Mouse (Mus musculus): ENCODE measurements around the gene Thap4. TPM values are rescaled to one million over a fixed set of nuclear protein-coding genes. Genes with fewer than 3 reads are reported as not detected.
A peak's percentile ranks its signal among the peaks of the same experiment; 100 is the strongest.

Thap4 gene
- polyA plus RNA-seq, 1 experiment = 226 TPM

GRCm38 (mm10) chr1:93686961-93687320 lies 67.7 kb downstream of the Thap4 start:
- peak overlapping the region; percentile 58 for H3K27ac ChIP-seq (ENCODE audit: insufficient read depth, low read depth, low read length)
- H3K27me3 ChIP-seq (replicated peaks; ENCODE audit: control insufficient read depth, insufficient read depth, low read length) = no peaks in the 10 kb centered on the region
- peak; percentile 81 for DNase-seq
- WGBS = 42% methylated on average over 3 of the region's 3 CpGs
- H3K36me3 ChIP-seq (ENCODE audit: control insufficient read depth, insufficient read depth, low read length) = no peaks in the 10 kb centered on the region
- peak overlapping the region; percentile 58 for H3K4me3 ChIP-seq (ENCODE audit: insufficient read depth, low read depth, low read length)
- no peak for TF ChIP-seq CTCF (conservative IDR thresholded peaks at IDR 0.05; ENCODE audit: insufficient read depth, insufficient read length, low read depth, low read length)
- TF ChIP-seq POLR2A (IDR thresholded peaks at IDR 0.05; ENCODE audit: low read depth, low read length) = no peak
- H3K4me1 ChIP-seq (ENCODE audit: control insufficient read depth, insufficient read depth, low read length) = 0 out of 2 replicates have a peak, but pooled peaks cover 4% of the 10 kb centered on the region

GRCm38 (mm10) chr1:93686245-93686960 lies 68.3 kb downstream of the Thap4 start:
- Histone ChIP-seq H3K27ac (ENCODE audit: insufficient read depth, low read depth, low read length) (peak overlapping the region; percentile 46), H3K36me3 (ENCODE audit: control insufficient read depth, insufficient read depth, low read length) (no peaks in the 10 kb centered on the region), H3K27me3 (replicated peaks; ENCODE audit: control insufficient read depth, insufficient read depth, low read length) (no peaks in the 10 kb centered on the region), H3K4me1 (ENCODE audit: control insufficient read depth, insufficient read depth, low read length) (0 out of 2 replicates have a peak, but pooled peaks cover 4% of the 10 kb centered on the region), H3K4me3 (ENCODE audit: insufficient read depth, low read depth, low read length) (peak overlapping the region; percentile 58)
- 5% methylated on average over 51 of the region's 51 CpGs for WGBS
- DNase-seq = peak; percentile 78
- TF ChIP-seq CTCF (conservative IDR thresholded peaks at IDR 0.05; ENCODE audit: insufficient read depth, insufficient read length, low read depth, low read length) (peak; percentile 56), POLR2A (IDR thresholded peaks at IDR 0.05; ENCODE audit: low read depth, low read length) (no peak)

- H3K4me3 ChIP-seq (ENCODE audit: insufficient read depth, low read depth, low read length) = peak within 1 kb of the TSS; percentile 58
- H3K36me3 ChIP-seq (ENCODE audit: control insufficient read depth, insufficient read depth, low read length) = no peaks in the 10 kb centered on the region
- no peaks in the 10 kb centered on the region for H3K27me3 ChIP-seq (replicated peaks; ENCODE audit: control insufficient read depth, insufficient read depth, low read length)
- no peak for TF ChIP-seq POLR2A (IDR thresholded peaks at IDR 0.05; ENCODE audit: low read depth, low read length)
- no peak for TF ChIP-seq CTCF (conservative IDR thresholded peaks at IDR 0.05; ENCODE audit: insufficient read depth, insufficient read length, low read depth, low read length)
- WGBS = under 1% methylated on average over 66 of the region's 78 CpGs
- H3K4me1 ChIP-seq (ENCODE audit: control insufficient read depth, insufficient read depth, low read length) = 0 out of 2 replicates have a peak, but pooled peaks cover 4% of the 10 kb centered on the region
- peak; percentile 96 for DNase-seq
- peak within 1 kb of the TSS; percentile 46 for H3K27ac ChIP-seq (ENCODE audit: insufficient read depth, low read depth, low read length)
These were observed 69.0 kb downstream of the Thap4 start, which contains the start of gene Bok for GRCm38 (mm10) chr1:93685401-93686244. TSS of gene Bok (plus strand) at chr1:93685660.

GRCm38 (mm10) chr1:93679889-93680568 lies 74.6 kb downstream of the Thap4 start:
- H3K4me1 ChIP-seq (ENCODE audit: control insufficient read depth, insufficient read depth, low read length) = no peaks in the 10 kb centered on the region; the same call in 1 of the 2 replicates
- no peaks in the 10 kb centered on the region for H3K27me3 ChIP-seq (replicated peaks; ENCODE audit: control insufficient read depth, insufficient read depth, low read length)
- H3K27ac ChIP-seq (ENCODE audit: insufficient read depth, low read depth, low read length) = no peak overlapping the region
- TF ChIP-seq CTCF (conservative IDR thresholded peaks at IDR 0.05; ENCODE audit: insufficient read depth, insufficient read length, low read depth, low read length) (no peak), POLR2A (IDR thresholded peaks at IDR 0.05; ENCODE audit: low read depth, low read length) (no peak)
- H3K4me3 ChIP-seq (ENCODE audit: insufficient read depth, low read depth, low read length) = no peak overlapping the region
- WGBS = 49% methylated on average over 7 of the region's 7 CpGs
- no peaks in the 10 kb centered on the region for H3K36me3 ChIP-seq (ENCODE audit: control insufficient read depth, insufficient read depth, low read length)
- DNase-seq = peak; percentile 72

- H3K4me1 ChIP-seq (ENCODE audit: control insufficient read depth, insufficient read depth, low read length) = no peaks in the 10 kb centered on the region; the same call in 1 of the 2 replicates
- peak; percentile 32 for DNase-seq
- 66% methylated on average over 2 of the region's 2 CpGs for WGBS
- no peaks in the 10 kb centered on the region for H3K27me3 ChIP-seq (replicated peaks; ENCODE audit: control insufficient read depth, insufficient read depth, low read length)
- TF ChIP-seq CTCF (conservative IDR thresholded peaks at IDR 0.05; ENCODE audit: insufficient read depth, insufficient read length, low read depth, low read length) (no peak), POLR2A (IDR thresholded peaks at IDR 0.05; ENCODE audit: low read depth, low read length) (no peak)
- H3K36me3 ChIP-seq (ENCODE audit: control insufficient read depth, insufficient read depth, low read length) = no peaks in the 10 kb centered on the region
- no peak overlapping the region for H3K4me3 ChIP-seq (ENCODE audit: insufficient read depth, low read depth, low read length)
- H3K27ac ChIP-seq (ENCODE audit: insufficient read depth, low read depth, low read length) = no peak overlapping the region
These were observed 76.3 kb downstream of the Thap4 start for GRCm38 (mm10) chr1:93678386-93678785.

- Histone ChIP-seq H3K4me1 (ENCODE audit: control insufficient read depth, insufficient read depth, low read length) (peaks cover 2% of the 10 kb centered on the region; the same call in 1 of the 2 replicates), H3K27me3 (replicated peaks; ENCODE audit: control insufficient read depth, insufficient read depth, low read length) (no peaks in the 10 kb centered on the region), H3K4me3 (ENCODE audit: insufficient read depth, low read depth, low read length) (no peak overlapping the region), H3K36me3 (ENCODE audit: control insufficient read depth, insufficient read depth, low read length) (no peaks in the 10 kb centered on the region), H3K27ac (ENCODE audit: insufficient read depth, low read depth, low read length) (peak overlapping the region; percentile 35; the same call in 1 of the 2 replicates)
- TF ChIP-seq POLR2A (IDR thresholded peaks at IDR 0.05; ENCODE audit: low read depth, low read length) (no peak), CTCF (conservative IDR thresholded peaks at IDR 0.05; ENCODE audit: insufficient read depth, insufficient read length, low read depth, low read length) (no peak)
- WGBS = 56% methylated on average over 5 of the region's 5 CpGs
- peak; percentile 34 for DNase-seq
These were observed 82.0 kb downstream of the Thap4 start for GRCm38 (mm10) chr1:93672682-93673081.

Data from kidney, adult 2 months (tissue).